Mouse (Mus musculus): Measurements from ENCODE around the gene Nudt17.
A peak's percentile ranks its signal among the peaks of the same experiment; 100 is the strongest.
"Not testable (repeated sequence)": the region's sequence is repeated elsewhere in the genome, so short reads cannot be mapped to it uniquely, and the experiment has no call there.

Gene Nudt17

GRCm38 (mm10) chr3:96700376-96700775 lies 8.0 kb downstream of the Nudt17 start:
- peak; percentile 42 to 50 for DNase-seq

- DNase-seq: peak; percentile 25 to 43
Observed at GRCm38 (mm10) chr3:96698993-96699690, 9.2 kb downstream of the Nudt17 start.

DNA sequence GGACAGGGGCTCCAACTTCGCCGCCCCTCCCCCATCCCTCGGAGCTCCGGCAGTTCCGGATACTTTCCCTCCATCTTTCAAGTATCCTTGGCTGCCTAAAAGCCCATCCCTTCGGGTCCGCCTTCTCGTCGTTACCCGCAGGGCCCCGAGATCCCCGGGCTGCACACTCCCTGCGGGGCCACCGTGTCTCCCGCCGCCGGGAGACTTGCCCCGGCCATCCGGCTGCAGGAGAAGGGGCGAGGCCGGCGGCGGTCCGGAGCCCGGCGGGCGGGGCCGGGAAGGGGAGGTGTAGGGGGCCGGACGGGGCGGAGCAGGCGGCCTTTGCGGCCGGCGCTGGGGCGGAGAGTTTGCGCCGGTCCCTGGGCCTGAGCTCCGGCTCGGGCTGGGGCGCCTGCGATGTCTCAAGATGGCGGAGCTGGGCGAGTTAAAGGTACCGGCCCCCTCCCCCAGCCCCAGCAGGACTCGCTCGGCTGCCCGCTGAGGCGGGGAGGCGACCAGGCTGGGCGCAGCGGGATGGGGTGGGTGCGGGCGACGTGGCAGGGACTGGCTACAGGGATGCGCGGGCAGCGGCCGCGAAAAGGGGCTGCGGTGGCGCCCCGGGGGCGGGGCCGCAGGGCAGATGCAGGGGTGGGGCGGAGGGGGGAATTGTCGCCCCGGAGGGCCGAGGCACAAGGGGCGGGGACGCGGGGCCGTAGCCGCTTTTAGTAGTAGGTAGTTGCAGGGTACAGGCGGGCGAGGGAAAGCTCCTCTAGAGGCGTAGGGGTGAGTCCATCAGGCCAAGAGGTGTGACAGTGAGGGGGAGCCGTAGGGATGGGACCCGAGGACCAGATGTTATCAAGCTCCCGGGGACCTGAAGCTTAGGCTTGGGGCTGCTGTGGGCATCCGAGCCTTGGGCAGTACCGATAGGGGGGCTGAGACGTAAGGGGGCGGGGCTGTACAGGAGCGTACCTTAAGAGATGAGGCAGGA lies 11.3 kb downstream of the Nudt17 start:
- peak; percentile 92 to 96 for DNase-seq

- peak; percentile 90 to 94 for DNase-seq
Observed at GRCm38 (mm10) chr3:96696198-96696765, 12.1 kb downstream of the Nudt17 start, which contains the start of gene Pias3. Pias3 (plus strand) TSS chr3:96696384.

GRCm38 (mm10) chr3:96693579-96693978 lies 14.8 kb downstream of the Nudt17 start:
- no peak for DNase-seq

DNA sequence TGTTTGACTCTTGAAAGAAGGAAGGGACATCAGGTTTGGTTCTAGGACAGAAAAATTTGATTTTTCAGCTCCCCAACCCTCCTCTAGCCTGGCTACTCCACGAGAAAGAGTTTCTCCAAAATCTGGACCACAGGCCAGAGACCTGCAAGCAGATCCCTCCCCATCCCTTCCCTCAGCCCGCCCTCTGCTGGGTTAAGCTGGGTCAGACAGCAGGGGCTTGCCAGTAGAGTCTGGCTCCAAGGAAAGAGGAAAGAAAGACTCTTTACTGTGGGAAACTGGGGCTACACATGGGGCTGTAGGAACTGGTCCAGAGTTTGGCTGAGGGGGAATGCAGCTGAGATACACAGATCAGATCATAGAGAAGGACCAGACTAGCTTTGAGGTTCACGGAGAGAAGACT lies 15.9 kb downstream of the Nudt17 start:
- peak; percentile 75 to 79 for DNase-seq

- no peak for DNase-seq
Observed at GRCm38 (mm10) chr3:96690298-96690697, 18.1 kb downstream of the Nudt17 start.

DNA sequence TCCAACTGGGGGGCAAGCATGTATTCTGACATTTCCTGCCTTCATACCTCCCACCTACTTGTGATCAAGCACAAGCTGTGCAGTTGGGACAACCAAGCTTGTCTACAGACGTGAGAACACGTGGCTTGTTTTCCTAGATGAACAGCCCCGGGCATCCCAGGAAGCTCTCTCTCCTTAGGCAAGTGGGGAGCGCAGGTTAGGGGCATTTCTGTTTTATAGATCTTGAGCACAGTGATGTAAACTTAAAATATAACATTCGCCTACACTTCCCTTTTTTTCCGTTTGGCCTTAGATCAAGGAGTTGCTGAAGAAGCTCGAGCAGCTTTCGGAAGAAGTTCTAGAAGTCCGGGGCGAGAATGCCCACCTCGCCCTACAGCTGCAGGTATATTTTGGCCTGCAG lies 19.5 kb downstream of the Nudt17 start:
- DNase-seq: no peak

- not testable (repeated sequence) for DNase-seq
Observed at GRCm38 (mm10) chr3:96686057-96686456, 22.3 kb downstream of the Nudt17 start.

- peak; percentile 30 to 41 for DNase-seq
Observed at GRCm38 (mm10) chr3:96684822-96685156, 23.6 kb downstream of the Nudt17 start.

DNA sequence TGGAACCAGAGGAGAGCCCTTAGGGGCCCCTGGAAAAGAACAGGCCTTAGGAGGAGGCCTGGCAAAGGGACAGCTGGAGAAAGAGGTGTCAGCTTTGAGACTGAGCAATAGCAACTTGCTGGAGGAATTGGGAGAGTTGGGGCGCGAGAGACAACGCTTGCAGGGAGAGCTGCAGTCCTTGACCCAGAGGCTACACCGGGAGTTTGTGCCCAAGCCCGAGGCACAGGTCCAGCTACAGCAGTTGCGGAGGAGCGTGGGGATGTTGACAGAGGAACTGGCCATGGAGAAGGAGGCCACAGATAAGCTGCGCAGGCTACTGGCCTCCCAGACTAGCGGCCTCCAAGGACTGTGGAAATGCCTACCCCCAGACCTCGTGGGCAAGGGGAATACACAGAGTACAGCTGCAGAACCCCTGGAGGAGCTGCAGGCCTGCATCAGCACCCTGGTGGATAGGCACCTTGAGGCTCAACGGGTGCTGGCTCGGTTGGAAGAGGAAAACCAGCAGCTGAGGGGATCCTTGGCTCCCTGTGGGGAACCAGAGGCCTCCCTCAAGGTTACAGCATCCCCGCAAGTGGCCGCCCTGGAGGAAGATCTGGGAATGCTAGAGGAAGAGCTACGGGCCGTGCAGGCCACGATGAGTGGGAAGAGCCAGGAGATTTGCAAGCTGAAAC lies 24.1 kb downstream of the Nudt17 start:
- DNase-seq: no peak

DNA sequence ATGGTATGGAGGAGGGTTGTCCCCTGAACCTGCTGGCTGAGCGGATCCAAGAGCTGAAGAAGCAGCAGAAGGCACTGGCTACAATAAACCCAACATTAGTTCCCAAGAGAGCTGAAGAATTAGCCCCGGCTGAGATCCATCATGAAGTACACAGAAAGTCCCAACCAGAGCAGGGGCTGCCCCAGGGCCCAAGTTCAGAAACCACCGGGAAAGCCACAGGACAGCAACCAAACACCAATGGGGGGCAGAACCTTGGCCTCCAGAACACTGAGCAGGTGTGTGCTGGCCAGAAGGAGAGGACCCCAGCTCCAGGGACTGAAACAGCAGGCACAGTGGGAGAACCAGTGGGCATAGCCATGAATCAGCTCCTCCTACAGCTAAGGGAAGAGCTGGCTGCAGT lies 24.9 kb downstream of the Nudt17 start:
- DNase-seq: no peak

GRCm38 (mm10) chr3:96680269-96680956 lies 27.9 kb downstream of the Nudt17 start:
- DNase-seq: no peak

DNA sequence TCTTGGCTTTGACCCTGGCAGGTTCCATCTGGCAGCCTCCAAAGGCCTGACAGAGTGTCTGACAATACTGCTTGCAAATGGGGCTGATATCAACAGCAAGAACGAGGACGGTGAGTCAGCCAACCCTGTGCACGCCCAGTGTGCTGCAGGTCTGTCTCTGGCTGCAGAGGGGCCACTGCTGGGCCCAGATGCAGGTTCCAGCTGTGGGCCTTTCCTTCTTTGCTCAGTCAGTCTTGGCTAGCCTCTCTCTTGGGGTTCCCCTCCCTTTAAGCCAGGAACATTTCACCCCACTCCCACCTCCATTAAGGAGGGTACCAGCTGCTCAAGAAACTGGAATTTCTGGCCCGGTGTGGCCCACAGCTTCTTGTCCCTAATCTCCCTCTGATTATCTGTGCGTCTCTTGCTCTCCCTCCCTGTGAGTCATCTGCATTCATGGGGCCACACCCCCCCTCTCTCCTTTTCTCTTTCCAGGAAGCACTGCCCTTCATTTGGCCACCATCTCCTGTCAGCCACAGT lies 29.1 kb downstream of the Nudt17 start:
- no peak for DNase-seq

- DNase-seq: no peak
Observed at GRCm38 (mm10) chr3:96678456-96678855, 29.9 kb downstream of the Nudt17 start.

DNA sequence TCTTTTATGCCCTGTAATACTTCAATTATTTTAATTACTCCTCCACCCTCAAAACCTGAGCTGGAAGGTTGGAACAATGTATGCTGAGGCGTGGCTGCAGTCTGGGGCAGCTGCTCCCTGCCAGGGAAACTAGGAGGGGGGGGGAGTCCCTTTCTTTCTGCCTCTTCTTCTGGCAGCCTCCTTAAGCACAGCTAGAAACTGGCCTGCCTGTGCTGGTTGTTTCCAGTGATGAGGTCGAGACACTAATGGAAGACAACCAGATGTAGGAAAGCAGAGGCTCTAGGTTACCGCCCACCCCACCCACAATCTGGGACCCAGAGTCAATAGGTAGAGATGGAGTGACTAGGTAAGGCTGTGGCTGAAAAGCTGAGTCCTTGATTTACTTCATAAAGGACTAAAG lies 32.7 kb downstream of the Nudt17 start:
- DNase-seq: no peak

- DNase-seq: no peak
Observed at GRCm38 (mm10) chr3:96675171-96675570, 33.2 kb downstream of the Nudt17 start.

GRCm38 (mm10) chr3:96674442-96674841 lies 33.9 kb downstream of the Nudt17 start:
- peak; percentile 68 to 77 for DNase-seq

- DNase-seq: no peak
Observed at GRCm38 (mm10) chr3:96673514-96673913, 34.8 kb downstream of the Nudt17 start.

GRCm38 (mm10) chr3:96671519-96671918 lies 36.8 kb downstream of the Nudt17 start:
- DNase-seq: no peak

DNA sequence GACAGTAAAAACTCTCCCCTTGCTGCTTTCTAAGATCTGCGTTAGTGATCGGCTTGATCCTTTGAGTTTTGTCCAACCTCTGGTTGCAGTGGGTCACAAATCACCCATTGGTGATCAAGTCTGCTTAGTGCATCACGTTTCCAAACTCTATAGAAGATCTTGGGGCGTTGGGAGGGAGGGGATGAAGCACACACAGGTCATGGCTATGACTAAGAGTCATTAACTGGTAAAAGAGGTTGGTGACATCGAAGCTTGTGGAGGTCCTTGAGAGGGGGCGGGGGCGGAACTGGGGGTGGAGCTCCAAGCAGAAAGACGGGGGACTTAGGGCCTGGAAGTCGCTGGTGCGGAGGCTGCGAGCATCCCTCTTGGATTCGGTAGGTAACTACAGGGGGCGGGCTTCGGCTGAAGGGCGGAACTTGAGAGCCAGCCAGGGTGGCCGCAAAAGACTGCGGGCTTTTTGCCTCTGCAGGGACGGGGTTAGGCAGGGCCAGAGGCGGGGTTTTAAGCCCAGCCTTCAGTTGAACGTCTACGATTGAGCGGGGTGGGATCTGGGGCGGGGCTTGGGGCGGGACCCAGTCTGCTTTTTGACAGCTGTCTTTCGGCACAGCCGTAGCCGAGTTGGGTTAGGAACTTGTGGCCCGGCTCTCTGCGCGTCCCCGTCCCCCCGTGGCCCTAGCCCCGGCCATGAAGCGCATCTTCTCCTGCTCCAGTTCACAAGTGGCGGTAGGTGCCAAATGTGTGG lies 38.5 kb downstream of the Nudt17 start, which contains the start of gene Ankrd35:
Gene Ankrd35 (plus strand): TSS at position 405 of the 742 bp plus-strand sequence.
- peak; percentile 86 to 92 for DNase-seq
